Mouse (Mus musculus) ES-E14 (cell line): ENCODE measurements around the gene Qrfp.

Experiments
- HCFC1 ChIP-seq: IDR thresholded peaks from 2 replicates; pipeline ENCODE4 v1.6.1; 2012; ENCODE audit warnings: low read length, inconsistent platforms, borderline replicate concordance; ENCODE audit not compliant: insufficient read depth
- MAFK ChIP-seq: IDR thresholded peaks from 2 replicates; pipeline ENCODE4 v1.6.1; 2014; ENCODE audit warnings: mild to moderate bottlenecking, low read depth, low read length, inconsistent platforms; ENCODE audit not compliant: insufficient read depth
- ZNF384 ChIP-seq: IDR thresholded peaks from 2 replicates; pipeline ENCODE4 v1.6.1; 2012; ENCODE audit warnings: low read depth, low read length, inconsistent platforms

- TF ChIP-seq HCFC1 (no peak), ZNF384 (no peak), MAFK (no peak)
Measured at GRCm38 (mm10) chr2:31789215-31789614, 21.2 kb downstream of the Qrfp start.
